Mouse (Mus musculus): ENCODE measurements around the gene Filip1. TPM values are rescaled to one million over a fixed set of nuclear protein-coding genes. Genes with fewer than 3 reads are reported as not detected.

Gene Filip1
- polyA plus RNA-seq, 1 experiment from 2014 or later: 5.9 TPM

- 82% methylated on average over 4 of the region's 4 CpGs for WGBS
- H3K4me1 ChIP-seq (replicated peaks; ENCODE audit: insufficient read depth, low read length): no peaks in the 10 kb centered on the region
- H3K4me3 ChIP-seq (replicated peaks; ENCODE audit: low read depth, low read length): no peak overlapping the region
- ATAC-seq (replicated peaks; ENCODE audit: low FRiP score, low read depth) (no peak), DNase-seq (ENCODE audit: low spot score) (no peak)
- H3K27ac ChIP-seq: no peak overlapping the region
- no peak overlapping the region for H3K4me2 ChIP-seq (ENCODE audit: low read length)
- no peaks in the 10 kb centered on the region for H3K36me3 ChIP-seq (ENCODE audit: insufficient read depth, low read length)
- H3K27me3 ChIP-seq (ENCODE audit: insufficient read depth, low read length): no peaks in the 10 kb centered on the region
- no peak overlapping the region for H3K9ac ChIP-seq (ENCODE audit: low read depth, low read length)
- no peaks in the 10 kb centered on the region for H3K9me3 ChIP-seq (replicated peaks; ENCODE audit: low read length)
- TF ChIP-seq CTCF (IDR thresholded peaks at IDR 0.05; ENCODE audit: low read depth): no peak
These were observed 189.2 kb downstream of the Filip1 start for GRCm38 (mm10) chr9:79823438-79823837.

GRCm38 (mm10) chr9:79816464-79816863 lies 196.2 kb downstream of the Filip1 start:
- no peak for TF ChIP-seq CTCF (IDR thresholded peaks at IDR 0.05; ENCODE audit: low read depth)

DNA sequence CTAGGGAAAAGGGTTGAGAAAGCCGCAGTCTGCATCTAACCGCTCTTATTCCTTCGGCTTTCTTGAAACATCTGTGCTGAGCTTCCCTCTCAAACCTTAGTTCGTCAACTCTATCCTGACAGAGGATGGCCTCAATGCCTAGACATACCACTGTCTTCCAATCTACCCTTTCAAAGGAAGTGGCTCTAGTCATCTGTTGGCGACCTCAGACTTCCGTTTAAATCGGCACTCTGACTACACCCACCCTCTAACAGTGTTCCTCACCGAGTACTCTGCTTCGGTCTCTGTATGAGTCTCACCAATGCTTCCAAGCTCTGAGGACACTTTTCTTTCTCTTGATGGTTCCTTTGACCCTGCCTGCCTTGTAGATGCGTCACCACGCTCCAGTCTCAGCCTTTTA lies 196.6 kb downstream of the Filip1 start:
- no peak for TF ChIP-seq CTCF (IDR thresholded peaks at IDR 0.05; ENCODE audit: low read depth)
- no peak overlapping the region for H3K4me3 ChIP-seq (replicated peaks; ENCODE audit: low read depth, low read length)
- H3K4me2 ChIP-seq (ENCODE audit: low read length): no peak overlapping the region
- no peaks in the 10 kb centered on the region for H3K36me3 ChIP-seq (ENCODE audit: insufficient read depth, low read length)
- no peak overlapping the region for H3K27ac ChIP-seq
- no peaks in the 10 kb centered on the region for H3K27me3 ChIP-seq (ENCODE audit: insufficient read depth, low read length)
- H3K9ac ChIP-seq (ENCODE audit: low read depth, low read length): no peak overlapping the region
- H3K4me1 ChIP-seq (replicated peaks; ENCODE audit: insufficient read depth, low read length): no peaks in the 10 kb centered on the region
- ATAC-seq (replicated peaks; ENCODE audit: low FRiP score, low read depth): no peak
- WGBS: 93% methylated on average over 11 of the region's 11 CpGs
- DNase-seq (ENCODE audit: low spot score): no peak
- no peaks in the 10 kb centered on the region for H3K9me3 ChIP-seq (replicated peaks; ENCODE audit: low read length)

More at GRCm38 (mm10) chr9:79816464-79816863, 196.2 kb downstream of the Filip1 start:
- DNase-seq (ENCODE audit: low spot score) (no peak), ATAC-seq (replicated peaks; ENCODE audit: low FRiP score, low read depth) (no peak)
- H3K27ac ChIP-seq: no peak overlapping the region
- no peak overlapping the region for H3K4me2 ChIP-seq (ENCODE audit: low read length)
- H3K4me3 ChIP-seq (replicated peaks; ENCODE audit: low read depth, low read length): no peak overlapping the region
- H3K27me3 ChIP-seq (ENCODE audit: insufficient read depth, low read length): no peaks in the 10 kb centered on the region
- 86% methylated on average over 5 of the region's 5 CpGs for WGBS
- H3K9me3 ChIP-seq (replicated peaks; ENCODE audit: low read length): no peaks in the 10 kb centered on the region
- no peaks in the 10 kb centered on the region for H3K4me1 ChIP-seq (replicated peaks; ENCODE audit: insufficient read depth, low read length)
- H3K9ac ChIP-seq (ENCODE audit: low read depth, low read length): no peak overlapping the region
- H3K36me3 ChIP-seq (ENCODE audit: insufficient read depth, low read length): no peaks in the 10 kb centered on the region

DNA sequence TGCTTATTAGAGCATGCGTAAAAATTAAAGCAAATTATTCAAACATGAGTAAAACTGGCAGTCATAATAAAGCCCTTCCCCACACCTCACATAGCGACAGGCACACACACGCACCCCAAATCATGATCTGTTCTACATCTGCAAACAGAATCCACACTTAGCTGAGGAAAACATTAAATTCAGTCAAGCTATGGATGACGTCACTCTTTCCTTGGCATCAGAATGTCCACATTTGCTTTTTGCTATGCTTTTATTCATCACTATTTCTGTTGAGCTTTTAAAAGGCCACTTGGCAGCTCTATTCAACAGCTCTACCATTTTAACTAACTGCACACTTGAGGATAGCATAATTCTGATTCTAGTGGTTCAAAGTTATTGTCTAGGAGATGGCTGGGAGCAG lies 198.1 kb downstream of the Filip1 start:
- no peaks in the 10 kb centered on the region for H3K36me3 ChIP-seq (ENCODE audit: insufficient read depth, low read length)
- H3K27ac ChIP-seq: no peak overlapping the region
- no peak for ATAC-seq (replicated peaks; ENCODE audit: low FRiP score, low read depth)
- H3K4me1 ChIP-seq (replicated peaks; ENCODE audit: insufficient read depth, low read length): no peaks in the 10 kb centered on the region
- H3K4me3 ChIP-seq (replicated peaks; ENCODE audit: low read depth, low read length): no peak overlapping the region
- no peaks in the 10 kb centered on the region for H3K27me3 ChIP-seq (ENCODE audit: insufficient read depth, low read length)
- no peak overlapping the region for H3K9ac ChIP-seq (ENCODE audit: low read depth, low read length)
- DNase-seq (ENCODE audit: low spot score): no peak
- no peak for TF ChIP-seq CTCF (IDR thresholded peaks at IDR 0.05; ENCODE audit: low read depth)
- no peaks in the 10 kb centered on the region for H3K9me3 ChIP-seq (replicated peaks; ENCODE audit: low read length)
- WGBS: 88% methylated on average over 4 of the region's 4 CpGs
- H3K4me2 ChIP-seq (ENCODE audit: low read length): no peak overlapping the region

DNA sequence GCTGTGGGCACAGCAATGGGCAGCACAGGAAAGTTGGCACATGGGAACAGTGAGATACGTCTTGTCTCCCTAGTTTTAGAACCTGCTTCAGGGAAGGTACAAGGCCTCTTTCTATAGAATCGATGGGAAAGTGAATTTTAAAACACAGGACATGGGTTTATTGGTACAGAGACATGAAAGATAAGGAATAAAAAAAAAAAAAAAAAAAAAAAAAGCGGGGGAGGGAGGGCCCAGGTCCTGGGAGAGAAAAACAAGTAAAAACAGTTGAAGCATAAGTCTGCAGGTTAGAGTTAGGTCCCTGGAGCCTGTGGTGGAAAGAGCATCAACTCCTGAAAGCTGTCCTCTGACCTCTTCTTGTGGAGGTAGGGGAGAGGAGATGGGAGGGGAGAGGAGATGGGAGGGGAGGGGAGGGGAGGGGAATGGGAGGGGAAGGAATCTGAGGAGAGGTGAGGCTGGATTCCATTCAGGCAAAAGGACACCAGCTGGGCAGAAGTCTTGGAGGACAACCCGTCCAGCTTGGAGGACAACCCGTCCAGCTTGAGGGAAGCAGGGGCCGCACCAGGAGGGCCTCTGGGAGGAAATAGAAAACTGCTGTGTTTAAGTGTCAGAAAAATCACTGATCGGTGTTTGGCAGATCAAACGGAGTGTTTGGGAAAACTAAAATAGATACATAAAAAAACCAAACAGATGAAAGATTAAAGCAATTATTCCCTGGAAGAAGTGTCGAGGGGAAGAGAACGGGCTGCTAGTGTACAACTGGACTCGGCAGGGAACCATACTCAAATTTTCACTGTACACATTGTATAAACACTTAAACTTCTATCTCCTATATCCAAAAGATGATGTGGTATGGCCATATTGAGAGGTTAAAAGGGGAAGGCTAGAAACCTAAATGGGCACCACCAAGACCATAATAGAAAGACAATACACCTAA lies 201.4 kb downstream of the Filip1 start:
- H3K4me3 ChIP-seq (replicated peaks; ENCODE audit: low read depth, low read length): no peak overlapping the region
- H3K4me2 ChIP-seq (ENCODE audit: low read length): no peak overlapping the region
- no peaks in the 10 kb centered on the region for H3K27me3 ChIP-seq (ENCODE audit: insufficient read depth, low read length)
- H3K4me1 ChIP-seq (replicated peaks; ENCODE audit: insufficient read depth, low read length): no peaks in the 10 kb centered on the region
- H3K9me3 ChIP-seq (replicated peaks; ENCODE audit: low read length): no peaks in the 10 kb centered on the region
- DNase-seq (ENCODE audit: low spot score) (no peak), ATAC-seq (replicated peaks; ENCODE audit: low FRiP score, low read depth) (no peak)
- no peak for TF ChIP-seq CTCF (IDR thresholded peaks at IDR 0.05; ENCODE audit: low read depth)
- H3K27ac ChIP-seq: no peak overlapping the region
- no peaks in the 10 kb centered on the region for H3K36me3 ChIP-seq (ENCODE audit: insufficient read depth, low read length)
- WGBS: 74% methylated on average over 10 of the region's 11 CpGs
- no peak overlapping the region for H3K9ac ChIP-seq (ENCODE audit: low read depth, low read length)

- no peak for TF ChIP-seq CTCF (IDR thresholded peaks at IDR 0.05; ENCODE audit: low read depth)
- H3K36me3 ChIP-seq (ENCODE audit: insufficient read depth, low read length): no peaks in the 10 kb centered on the region
- no peak overlapping the region for H3K4me3 ChIP-seq (replicated peaks; ENCODE audit: low read depth, low read length)
- no peak for ATAC-seq (replicated peaks; ENCODE audit: low FRiP score, low read depth)
- no peaks in the 10 kb centered on the region for H3K4me1 ChIP-seq (replicated peaks; ENCODE audit: insufficient read depth, low read length)
- DNase-seq (ENCODE audit: low spot score): no peak
- no peaks in the 10 kb centered on the region for H3K27me3 ChIP-seq (ENCODE audit: insufficient read depth, low read length)
- no peak overlapping the region for H3K27ac ChIP-seq
- no peaks in the 10 kb centered on the region for H3K9me3 ChIP-seq (replicated peaks; ENCODE audit: low read length)
- whole genome bisulfite sequencing: 73% methylated on average over 3 of the region's 3 CpGs
- no peak overlapping the region for H3K4me2 ChIP-seq (ENCODE audit: low read length)
- H3K9ac ChIP-seq (ENCODE audit: low read depth, low read length): no peak overlapping the region
These were observed 202.1 kb downstream of the Filip1 start for GRCm38 (mm10) chr9:79810534-79810933.
